Mouse (Mus musculus): ENCODE results near the gene Acvr1b.

Acvr1b gene

DNA sequence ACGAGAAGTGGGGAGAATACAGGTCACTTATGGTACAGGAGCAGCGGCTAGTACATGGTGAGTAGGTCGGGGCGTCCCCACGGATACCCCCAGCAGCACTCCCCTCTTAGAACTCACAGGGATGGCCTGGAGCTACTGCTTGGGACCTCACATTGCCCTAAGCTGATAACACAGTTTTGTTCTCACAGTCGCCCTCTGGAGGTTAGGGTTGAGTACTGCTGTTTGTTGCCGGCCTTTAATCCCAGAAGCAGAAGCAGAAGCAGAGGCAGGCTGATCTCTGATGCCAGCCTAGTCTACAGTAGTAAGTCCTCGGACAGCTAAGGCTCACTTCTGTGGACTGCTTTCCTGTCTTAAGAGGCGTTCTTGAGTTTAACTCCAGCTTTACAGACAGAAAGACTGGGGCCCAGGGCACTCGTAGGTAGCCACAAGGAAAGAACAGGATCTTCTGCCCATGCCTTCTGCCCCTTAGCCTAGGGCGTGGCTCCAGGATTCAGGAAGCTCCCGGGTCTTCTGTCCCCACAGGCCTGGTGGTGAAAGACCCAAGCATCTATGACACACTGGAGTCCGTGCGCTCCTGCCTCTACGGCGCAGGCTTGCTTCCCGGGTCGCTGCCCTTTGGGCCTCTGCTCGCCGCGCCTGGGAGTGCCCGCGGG is 57.3 kb downstream of the Acvr1b start:
- in situ Hi-C loops (cut with MboI), result no loop called here

DNA sequence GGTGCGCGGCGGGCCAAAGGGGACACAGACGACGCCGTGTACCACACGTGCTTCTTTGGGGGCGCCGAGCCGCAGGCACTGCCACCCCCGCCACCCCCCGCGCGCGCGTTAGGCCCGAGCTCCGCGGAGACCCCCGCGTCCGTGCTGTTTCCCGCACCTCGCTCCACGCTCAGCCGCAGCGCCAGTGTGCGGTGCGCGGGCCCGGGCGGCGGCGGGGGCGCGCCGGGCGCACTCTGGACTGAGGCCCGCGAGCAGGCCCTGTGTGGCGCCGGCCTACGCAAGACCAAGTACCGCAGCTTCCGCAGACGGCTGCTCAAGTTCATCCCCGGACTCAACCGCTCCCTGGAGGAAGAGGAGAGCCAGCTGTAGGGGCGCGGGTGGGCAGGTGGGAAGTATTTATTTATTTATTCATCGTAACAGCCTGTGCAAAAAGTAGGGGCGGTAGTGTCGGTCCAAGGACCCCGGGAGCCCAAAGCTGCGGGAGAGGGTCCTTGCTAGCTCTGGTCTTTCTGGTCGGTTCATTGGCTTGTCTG is 57.8 kb downstream of the Acvr1b start:
- in situ Hi-C loops (cut with MboI), result no loop called here

DNA sequence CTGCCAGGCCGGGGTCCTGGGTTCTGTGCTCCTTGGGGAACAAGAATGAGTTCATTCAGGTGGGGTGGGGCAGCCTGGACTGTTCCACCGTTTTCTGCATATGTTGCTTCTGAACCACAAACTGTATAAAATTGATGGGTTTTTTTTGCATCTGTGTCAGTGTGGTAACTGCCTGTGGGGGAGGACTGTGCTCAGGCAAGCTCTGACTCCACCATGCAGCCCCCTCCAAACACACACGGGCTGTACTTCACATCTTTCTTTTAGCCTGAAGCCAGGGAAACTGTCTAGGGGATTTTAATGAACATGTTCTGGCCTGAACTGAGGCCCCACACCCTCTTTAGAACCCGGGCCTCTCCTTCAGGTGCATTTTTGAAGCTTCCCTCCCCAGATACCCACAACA is 58.7 kb downstream of the Acvr1b start:
- in situ Hi-C loops (cut with MboI), result no loop called here

DNA sequence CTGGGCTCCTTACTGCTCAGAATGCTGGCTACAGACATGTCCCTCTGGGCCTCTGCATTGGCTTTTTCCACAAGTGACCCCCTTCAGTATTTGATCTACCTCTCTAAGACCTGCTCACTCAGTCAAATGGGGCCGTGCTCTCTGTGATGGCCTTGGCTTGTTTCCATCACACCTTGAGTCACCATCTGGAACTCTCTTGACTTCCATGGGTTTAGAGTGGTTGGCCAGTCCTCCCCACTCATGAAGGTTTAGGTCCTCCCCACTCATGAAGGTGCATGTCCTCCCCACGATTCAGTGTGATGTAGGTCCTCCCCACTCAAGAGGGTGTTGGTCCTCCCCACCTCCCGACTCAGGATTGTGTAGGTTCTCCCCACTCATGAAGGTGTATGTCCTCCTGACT is 59.3 kb downstream of the Acvr1b start:
- in situ Hi-C loops (cut with MboI), result no loop called here

DNA sequence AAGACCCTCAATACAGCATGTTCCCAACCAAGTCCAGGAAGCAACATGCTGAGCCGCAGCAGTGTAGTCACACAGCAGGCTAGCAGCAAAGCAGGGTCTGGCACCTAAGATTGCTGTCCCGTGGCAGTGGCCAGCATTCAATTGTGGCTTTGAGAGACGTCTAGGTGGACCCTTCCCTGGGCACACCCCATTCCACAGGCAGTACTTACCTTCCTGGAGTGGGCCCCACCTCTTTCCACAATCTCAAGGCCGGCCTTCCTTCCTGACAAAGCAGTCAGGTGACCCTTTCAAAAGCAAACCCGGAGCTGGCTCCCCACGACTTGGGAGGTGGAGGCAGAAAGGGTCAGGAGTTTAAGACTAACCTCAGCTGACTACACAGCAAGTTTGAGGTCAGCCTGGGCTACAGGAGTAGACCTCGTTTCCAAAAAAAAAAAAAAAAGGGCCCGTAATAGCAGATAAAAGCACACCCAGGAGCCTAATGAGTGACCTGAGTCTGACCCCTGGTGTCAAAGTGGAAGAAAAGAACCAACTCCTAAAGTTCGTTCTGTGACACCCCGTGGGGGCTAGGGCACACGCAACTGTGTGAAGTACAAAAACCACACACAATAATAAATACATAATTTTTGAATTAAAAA is 59.9 kb downstream of the Acvr1b start:
- in situ Hi-C loops (cut with MboI), result no loop called here

DNA sequence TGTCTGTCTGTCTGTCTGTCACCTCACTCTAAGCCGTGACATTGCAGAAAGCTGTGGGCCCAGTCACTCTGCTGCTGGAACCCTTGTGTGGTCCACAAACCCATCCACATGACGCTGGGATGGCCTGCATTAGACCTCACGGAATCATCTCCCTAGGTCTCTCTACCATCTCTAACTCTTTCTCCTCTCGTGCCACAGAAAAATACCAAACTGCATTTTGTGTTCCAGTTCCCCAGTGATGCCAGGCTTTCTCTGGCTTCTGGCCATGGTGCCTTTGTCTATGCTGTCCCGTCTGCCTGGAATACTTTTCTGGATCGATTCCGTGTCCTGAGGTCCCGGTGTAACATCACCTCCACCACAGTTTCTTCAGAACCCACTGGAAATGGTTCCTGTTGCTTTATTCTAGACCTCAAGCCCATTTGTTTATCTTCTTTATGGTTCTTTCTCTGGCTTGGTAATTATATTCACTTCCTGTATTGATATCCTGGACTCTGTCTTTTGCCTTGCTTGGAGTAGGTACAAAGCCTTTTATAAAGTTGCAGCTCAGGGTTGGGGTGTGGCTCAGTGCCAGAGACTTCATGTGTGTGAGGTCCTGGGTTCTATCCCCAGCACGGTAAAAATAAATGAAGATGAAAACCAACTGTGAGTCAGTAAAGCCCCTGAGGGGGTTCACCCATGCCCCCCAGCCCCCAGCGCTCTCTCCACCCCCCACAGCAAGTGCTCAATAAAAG is 60.9 kb downstream of the Acvr1b start:
- in situ Hi-C loops (cut with MboI), result no loop called here

DNA sequence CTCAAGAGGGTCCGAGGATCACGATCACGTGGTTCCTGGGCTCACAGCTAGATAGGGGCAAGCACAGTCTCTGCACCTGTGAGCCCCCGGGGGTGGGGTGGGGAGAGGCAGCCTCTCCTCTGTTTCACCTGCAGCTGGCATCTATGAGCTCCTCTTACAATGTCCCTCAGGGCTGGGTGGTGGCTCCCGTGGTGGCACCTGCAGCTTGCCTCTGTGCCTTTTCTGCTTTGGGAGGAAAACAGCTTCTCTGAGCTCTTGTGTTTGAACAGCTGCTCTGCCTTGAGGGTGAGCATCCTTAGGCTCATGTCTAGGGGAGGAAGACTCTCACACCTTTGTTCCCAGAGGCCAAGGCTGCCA is 61.5 kb downstream of the Acvr1b start:
- in situ Hi-C loops (cut with MboI), result no loop called here

DNA sequence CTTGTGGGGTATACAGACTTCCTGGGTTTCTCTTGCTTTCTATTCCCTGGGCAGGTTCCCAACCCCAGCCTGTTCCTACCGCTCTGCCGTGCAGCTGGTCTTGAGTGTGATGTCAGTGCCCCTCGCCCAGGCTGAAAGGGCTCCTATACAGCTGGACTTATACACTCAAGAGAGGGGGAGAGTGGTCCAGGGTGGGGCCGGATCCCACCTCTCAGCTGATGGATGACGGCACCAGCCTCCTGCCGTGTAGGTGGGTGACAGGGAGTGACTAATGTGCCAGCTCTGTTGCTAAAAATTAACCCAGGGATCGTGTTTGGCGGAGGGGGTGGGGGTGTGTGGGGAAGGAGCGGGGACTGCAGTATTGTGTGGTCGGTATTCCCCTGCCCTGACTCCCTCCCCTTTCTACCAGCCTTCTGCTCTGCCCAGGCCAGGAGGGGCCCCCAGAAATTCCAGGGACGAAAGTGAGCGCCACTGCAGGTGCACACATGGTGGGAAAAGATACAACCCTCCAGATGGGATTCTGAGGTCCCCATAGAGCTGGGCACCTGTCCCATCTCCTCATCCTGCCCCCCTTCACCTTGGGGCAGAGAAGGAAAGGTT is 62.0 kb downstream of the Acvr1b start:
- in situ Hi-C loops (cut with MboI), result no loop called here

DNA sequence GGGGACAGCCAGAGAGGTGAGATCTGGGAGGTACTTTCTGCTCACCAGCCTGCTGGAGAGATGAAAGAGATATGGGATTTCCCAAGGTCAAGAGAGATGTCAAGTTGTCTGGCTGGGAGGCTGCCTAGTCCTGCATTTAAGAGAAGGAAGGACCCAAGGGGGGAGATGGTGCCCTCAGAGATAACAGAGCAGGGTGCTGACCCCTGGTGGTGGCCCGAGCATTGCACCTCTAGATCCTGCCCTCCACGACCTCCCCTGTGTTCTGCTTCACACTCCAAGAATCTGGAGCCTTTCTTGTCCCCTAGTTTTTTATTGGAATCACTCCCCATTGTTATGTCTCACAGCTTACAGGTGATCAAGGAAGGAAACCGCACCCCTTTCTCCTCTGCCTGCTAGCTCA is 63.0 kb downstream of the Acvr1b start:
- in situ Hi-C loops (cut with MboI), result no loop called here

DNA sequence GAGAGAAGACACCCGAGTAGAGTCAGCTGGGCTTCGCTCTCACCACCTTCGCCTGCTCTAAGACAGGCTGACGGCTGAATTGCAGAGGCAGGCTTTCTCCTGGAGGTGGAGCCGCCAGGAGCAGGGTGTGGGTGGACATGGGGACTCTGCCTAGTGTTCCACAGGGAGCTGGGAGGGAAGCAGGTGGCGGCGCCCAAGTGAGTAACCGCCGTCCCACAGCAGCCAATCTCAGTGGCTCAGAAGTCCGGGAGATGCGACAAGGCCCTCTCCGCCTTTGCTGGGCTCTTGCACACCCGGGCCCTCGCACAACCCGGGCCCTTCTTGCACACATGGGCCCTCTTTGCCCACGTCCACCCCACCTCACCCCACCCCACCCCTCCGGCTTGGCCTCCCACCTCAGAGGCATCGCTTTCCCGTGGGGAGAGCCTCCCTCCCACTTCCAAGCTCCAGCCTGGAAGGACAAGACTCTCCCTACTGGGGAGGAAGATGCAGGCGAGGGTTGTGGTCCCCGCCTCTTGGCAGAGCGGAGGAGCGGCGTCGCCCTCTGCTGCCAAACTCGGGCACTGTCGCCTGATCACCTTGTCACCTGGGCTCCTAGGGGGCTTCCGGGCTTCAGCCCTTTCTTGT is 65.1 kb downstream of the Acvr1b start:
- in situ Hi-C loops (cut with MboI), result no loop called here

DNA sequence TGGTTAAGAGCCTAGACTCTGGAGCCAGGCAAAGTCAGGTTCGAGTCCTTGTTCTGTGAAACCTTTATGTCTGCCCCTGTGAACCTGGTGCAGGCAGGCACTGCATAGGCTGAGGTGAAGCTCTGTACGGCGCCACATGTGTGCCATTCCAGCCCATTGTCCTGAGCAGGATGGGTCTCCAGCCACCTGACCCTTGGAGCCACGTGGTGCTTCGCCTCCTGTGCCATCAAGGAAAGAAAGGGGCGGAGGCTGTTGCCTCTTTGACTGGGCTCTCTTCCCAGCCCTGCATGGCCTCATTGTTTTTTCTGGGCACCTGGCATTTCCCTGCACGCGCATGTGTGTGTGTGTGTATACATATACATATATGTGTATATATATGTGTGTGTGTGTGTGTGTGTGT is 66.0 kb downstream of the Acvr1b start:
- in situ Hi-C loops (cut with MboI), result loop anchor here (5.0 kb wide), 1 partner anchor 37 kb away; no protein-coding TSS in a partner anchor

DNA sequence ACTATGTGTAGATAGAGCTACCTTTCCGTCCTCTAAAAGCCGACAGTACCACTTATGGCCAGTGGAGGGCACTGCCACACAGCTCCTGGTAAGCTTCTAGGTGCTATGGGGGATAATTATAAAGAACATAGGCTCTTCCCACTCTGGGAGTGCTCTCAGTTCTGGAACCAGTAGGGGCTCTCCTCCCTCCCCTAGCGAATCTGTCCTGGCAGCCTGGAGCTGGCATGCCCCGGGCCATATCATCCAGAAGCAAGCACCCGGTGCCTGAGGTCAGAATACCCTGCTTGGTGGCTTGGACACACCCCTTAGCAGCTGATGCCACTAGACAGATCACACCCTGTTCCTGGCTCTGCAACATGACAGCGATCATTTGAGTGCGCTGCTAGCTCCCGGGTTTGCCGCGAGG is 66.9 kb downstream of the Acvr1b start:
- in situ Hi-C loops (cut with MboI), result loop anchor here (5.0 kb wide), 1 partner anchor 36 kb away; no protein-coding TSS in a partner anchor

DNA sequence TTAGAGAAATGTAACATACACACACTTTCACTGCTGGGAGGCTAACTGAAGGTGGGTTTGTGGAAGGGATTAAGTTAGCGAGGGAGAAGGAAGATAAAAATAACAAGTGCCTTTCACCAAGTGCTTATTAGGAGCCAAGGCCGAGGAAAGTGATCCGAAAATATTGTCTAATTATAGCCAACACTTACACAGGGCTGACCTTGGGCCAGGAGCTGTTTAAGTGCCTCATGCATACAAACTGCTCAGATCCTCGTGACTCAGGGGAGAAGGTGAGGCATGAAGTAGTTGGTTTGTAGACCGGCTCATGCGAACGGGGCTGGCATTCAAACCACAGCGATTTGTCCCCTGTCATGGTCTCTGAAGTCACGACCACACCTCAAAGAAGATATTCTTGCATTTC is 67.4 kb downstream of the Acvr1b start:
- in situ Hi-C loops (cut with MboI), result loop anchor here (5.0 kb wide), 1 partner anchor 36 kb away; no protein-coding TSS in a partner anchor

DNA sequence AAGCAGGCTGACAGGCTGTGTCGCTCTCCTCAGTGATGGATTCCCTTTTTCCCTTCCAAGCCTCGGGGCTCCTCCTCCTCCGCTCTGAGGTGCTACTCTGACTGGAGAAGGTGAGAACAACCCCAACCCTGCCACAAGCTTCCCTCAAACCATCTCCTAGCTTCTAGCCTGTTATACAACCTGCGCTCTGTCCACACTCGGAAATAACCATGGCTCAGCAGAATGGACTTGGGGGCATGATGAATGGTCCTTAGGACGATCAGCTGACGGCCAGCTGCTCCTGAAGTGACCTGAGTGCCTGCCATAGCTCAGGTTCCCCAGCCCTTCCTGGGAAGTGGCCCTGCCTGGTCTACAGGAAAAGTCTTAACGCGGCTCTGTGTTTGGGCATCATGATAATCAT is 68.0 kb downstream of the Acvr1b start:
- in situ Hi-C loops (cut with MboI), result loop anchor here (5.0 kb wide), 1 partner anchor 35 kb away; no protein-coding TSS in a partner anchor

DNA sequence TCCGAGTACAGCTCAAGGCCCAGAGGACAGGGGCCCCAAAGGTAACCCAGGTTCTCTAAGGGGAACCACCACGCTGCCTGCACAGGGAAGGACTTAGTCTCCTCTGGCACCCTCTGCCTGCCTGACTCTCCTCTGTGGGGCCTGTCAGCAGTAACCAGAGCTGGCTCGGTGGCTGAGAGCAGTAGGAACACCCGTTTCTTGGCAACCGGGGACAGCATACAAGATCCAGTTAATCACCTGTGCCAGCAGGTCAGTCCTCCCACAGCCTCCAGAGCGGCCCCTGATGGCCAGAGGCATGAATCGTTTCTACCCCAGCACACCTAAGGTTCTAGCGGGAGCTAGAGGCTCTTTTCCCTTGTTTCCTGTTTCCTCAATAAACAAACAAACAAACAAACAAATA is 68.8 kb downstream of the Acvr1b start:
- in situ Hi-C loops (cut with MboI), result loop anchor here (5.0 kb wide), 1 partner anchor 35 kb away; no protein-coding TSS in a partner anchor

DNA sequence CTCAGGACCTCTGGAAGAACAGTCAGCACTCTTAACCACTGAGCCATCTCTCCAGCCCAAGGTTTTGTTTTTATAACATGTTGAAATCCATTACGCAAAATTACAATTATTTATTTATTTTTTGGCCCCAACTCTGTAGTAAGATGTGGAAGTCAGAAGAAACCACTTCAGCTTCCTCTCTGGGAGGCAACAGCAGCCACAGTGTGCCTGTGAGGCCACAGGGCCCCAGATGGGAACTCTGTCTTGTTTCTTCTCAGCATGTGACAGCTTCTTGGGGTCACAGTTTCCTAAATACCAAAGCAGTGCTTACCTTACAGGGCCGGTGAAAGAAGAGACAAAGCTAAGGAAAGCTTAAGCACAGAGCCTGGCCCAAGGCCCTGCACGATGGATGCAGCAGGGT is 70.1 kb downstream of the Acvr1b start:
- in situ Hi-C loops (cut with MboI), result loop anchor here (5.0 kb wide), 1 partner anchor 33 kb away; no protein-coding TSS in a partner anchor

DNA sequence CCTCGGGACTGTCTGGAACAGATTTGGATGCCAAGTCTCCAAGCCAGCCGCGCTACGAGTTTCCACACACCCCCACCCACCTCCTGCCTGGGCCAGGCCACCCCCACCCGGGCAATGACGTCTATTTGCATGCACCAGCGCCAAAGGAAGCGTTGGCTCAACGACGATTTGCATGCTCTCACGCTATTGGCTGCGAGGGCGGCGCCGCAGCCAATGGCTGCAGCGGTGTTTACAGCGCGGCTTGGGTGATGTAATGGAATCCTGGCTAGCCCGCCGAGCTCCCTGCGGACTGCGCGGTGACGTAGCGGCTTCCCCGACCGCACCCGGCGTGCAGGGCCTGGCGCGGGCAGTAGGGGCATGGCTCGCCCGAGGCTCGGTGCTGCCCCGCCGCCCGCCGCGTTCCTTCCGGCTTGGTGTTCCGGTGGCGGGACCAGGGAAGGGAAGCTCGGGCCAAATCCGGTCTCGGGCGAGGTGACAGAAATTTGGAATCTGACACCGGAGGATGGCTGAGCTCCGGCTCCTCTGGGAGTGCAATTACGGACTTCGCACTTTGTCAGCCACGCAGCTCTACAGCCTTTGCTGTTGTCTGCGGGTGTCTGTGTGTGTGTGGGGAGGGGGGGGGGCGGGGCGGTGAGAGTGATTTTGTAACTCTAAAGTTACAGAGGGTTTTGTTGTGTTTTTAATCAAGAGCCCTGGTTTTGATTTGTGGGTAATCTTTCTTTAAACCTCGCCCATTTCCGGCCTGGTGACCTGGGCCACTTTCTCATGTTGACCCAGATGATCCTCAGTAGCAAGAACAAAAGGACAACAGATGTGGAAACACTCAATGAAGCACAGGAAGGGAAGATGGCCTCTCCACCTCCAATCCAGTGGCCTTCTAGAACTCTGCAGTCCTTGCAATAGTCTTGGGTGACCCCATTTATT is 72.6 kb downstream of the Acvr1b start:
- in situ Hi-C loops (cut with MboI), result no loop called here

DNA sequence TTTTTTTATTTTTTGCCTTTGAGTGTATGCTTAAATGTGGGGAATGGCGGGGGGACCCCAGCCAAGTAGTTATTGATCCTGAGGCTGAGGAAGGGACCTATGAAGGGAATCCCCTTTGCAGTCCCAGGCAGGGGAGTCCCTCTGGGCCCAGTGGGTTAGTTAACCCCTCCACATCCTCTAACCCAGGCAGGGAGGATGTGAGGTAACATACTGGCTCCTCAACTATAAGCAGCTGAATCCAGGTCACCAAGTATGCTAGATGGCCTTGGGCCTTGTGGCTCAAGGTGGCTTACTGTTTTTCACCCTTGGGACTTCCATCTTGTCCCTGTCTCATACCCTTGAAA is 73.3 kb downstream of the Acvr1b start:
- in situ Hi-C loops (cut with MboI), result no loop called here

DNA sequence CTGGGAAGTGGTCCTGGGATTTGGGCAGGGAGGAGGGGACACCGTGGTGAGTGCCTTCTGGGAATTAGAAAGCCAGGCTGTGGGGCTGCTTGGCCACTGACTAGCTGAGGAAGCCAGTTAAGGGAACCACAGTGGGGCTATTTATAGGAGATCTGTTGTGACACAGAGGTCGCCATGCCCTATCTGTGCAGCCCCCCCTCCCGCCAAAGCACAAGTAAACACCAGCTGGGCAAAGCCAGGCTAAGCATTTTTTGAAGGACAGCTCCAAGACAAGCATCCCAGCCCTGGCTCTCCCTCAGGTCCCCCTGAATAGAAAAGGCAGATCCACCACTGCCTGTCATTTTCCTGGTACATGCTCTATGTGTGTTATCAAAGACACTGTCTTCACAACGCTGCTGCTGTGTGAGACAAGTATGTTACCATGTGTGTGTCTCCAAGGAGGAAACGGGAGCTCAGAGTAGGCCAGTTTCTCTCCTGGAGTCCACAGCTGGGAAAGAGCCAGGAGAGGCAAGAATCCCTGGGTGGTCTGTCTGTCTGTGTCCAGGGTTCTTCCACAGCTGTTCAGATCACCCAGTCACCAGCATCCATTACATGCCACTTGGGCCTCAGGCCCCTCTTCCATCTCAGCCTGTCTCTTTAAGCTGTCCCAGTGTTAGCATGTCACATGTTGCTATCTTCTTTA is 74.3 kb downstream of the Acvr1b start:
- in situ Hi-C loops (cut with MboI), result no loop called here

DNA sequence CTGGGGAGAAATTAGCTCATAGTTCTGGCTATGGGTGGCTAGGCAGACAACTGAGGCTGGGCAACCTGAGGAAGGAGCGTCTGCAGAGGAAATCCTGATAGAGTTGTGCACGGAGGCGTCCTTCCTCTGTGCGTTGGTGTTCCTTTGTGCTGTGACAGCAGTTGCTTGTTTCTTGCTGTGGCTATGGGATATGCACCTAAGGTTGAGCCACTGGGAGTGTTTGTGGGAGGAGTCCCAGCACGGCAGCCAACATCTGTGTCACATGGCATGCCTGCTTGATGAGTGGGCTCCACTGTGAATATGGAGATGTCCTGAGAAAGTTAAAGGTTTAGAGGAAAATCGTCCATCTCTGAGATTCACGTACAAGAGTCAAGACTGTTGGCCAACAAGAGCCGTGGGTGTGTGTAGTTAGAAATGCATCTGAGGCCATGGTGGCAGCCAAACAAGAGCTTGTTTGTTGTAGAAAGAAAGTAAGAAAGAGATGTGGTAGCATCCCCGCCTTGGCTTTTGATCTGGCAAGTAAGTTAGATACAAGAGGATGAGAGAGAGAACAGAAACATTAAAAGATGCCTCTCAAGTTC is 76.4 kb downstream of the Acvr1b start:
- in situ Hi-C loops (cut with MboI), result no loop called here
